Mouse (Mus musculus): ENCODE data around the gene Raet1e.

- TF ChIP-seq EP300 (IDR thresholded peaks at IDR 0.05; ENCODE audit: low read depth in 1 of 2, low read length in 2 of 2) (peak; percentile 68 to 76; a peak in 3 of 4 replicates), CTCF (IDR thresholded peaks at IDR 0.05 in 2 of 3, conservative IDR thresholded peaks at IDR 0.05 in 1 of 3; ENCODE audit: control insufficient read depth in 1 of 3, insufficient read depth in 1 of 3, low read depth in 2 of 3, low read length in 3 of 3, poor library complexity in 1 of 3, severe bottlenecking in 1 of 3) (no peak), TAL1 (IDR thresholded peaks at IDR 0.05; ENCODE audit: low read length) (no peak), MYB (IDR thresholded peaks at IDR 0.05; ENCODE audit: low read depth, low read length) (no peak), POLR2A (IDR thresholded peaks at IDR 0.05; ENCODE audit: control insufficient read depth in 1 of 2, insufficient read depth in 1 of 2, low read depth in 1 of 2, low read length in 2 of 2, poor library complexity in 1 of 2) (no peak), RAD21 (IDR thresholded peaks at IDR 0.05; ENCODE audit: low read depth, low read length) (no peak), BHLHE40 (IDR thresholded peaks at IDR 0.05; ENCODE audit: borderline replicate concordance, low read depth, low read length) (no peak), NRF1 (IDR thresholded peaks at IDR 0.05; ENCODE audit: insufficient read depth, low read depth, low read length, poor library complexity, severe bottlenecking) (no peak)
Measured at GRCm38 (mm10) chr10:22297033-22297762, 138.8 kb downstream of the Raet1e start.

Measured in MEL (cell line).